ENCODE assay signal across 8 mouse cellular contexts in the genomic region with DNA sequence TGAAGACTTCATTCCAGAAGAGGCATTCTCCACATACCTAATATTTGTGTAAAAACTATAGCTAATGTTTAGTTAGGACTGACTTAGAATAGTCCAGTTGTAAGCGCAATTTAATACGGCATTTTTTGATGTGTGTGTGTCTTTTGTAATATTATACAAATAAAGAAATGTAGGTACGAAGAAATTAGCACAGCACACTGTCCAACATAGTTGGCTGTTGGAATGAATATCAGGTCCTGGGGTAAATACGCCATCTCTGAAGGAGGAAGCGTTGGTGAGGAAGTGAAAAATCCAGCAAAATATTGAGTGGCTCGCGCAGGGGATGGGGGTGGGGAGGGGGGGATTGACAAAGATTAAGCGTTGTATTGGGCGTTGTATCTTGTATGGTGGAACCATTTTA. TPM values are rescaled to one million over a fixed set of nuclear protein-coding genes. Genes with fewer than 3 reads are reported as not detected.
DNase-seq lines count a peak whose midpoint lies in the region; ATAC-seq and TF ChIP-seq lines count a peak whose summit lies in the region.

No protein-coding gene starts in this region.

- no peak for TF ChIP-seq CTCF in E14TG2a.4 (conservative IDR thresholded peaks at IDR 0.05; ENCODE audit: low read length)

- peak overlapping the region; percentile 26; the same call in 1 of the 2 replicates for H3K9ac ChIP-seq in liver, embryonic 15.5 days

- WGBS in liver, embryonic 15.5 days (ENCODE audit: insufficient replicate concordance): 18% methylated on average over 9 of the region's 9 CpGs

- peaks cover 5% of the 10 kb centered on the region; the same call in 1 of the 2 replicates for H3K9me3 ChIP-seq in E14TG2a.4 (ENCODE audit: low read length)
- no peaks in the 10 kb centered on the region for H3K9me3 ChIP-seq in liver, embryonic 15.5 days (replicated peaks)

- peak overlapping the region; percentile 51; the same call in 1 of the 2 replicates for H3K27ac ChIP-seq in liver, embryonic 15.5 days (replicated peaks)

- peak; percentile 4 for ATAC-seq in CD4-positive, CD25-positive, alpha-beta regulatory T cell, adult 4 months
- peak; percentile 45 for ATAC-seq in granulocyte monocyte progenitor cell, adult 5-6 weeks (replicated peaks; ENCODE audit: poor library complexity, severe bottlenecking)
- ATAC-seq in liver, embryonic 15.5 days (ENCODE audit: insufficient read depth): no peak

- H3K4me3 ChIP-seq in E14TG2a.4 (replicated peaks; ENCODE audit: low read length): peak overlapping the region; percentile 68
- peak overlapping the region; percentile 93 for H3K4me3 ChIP-seq in liver, embryonic 15.5 days (replicated peaks)

- peaks cover 11% of the 10 kb centered on the region for H3K36me3 ChIP-seq in E14TG2a.4 (ENCODE audit: insufficient read depth, low read length)
- no peaks in the 10 kb centered on the region for H3K36me3 ChIP-seq in liver, embryonic 15.5 days (replicated peaks)

- no peak for DNase-seq in right cerebral cortex, postnatal 4 days
- DNase-seq in spleen, adult 12 weeks (ENCODE audit: low spot score): no peak
- no peak for DNase-seq in cerebellum, adult 11 months
- DNase-seq in T-cell, adult 2 months (ENCODE audit: low spot score): no peak

- H3K4me2 ChIP-seq in liver, embryonic 15.5 days: peak overlapping the region; percentile 80

- H3K27me3 ChIP-seq in E14TG2a.4 (ENCODE audit: insufficient read depth, low read length): 0 out of 2 replicates have a peak, but pooled peaks cover 2% of the 10 kb centered on the region
- no peaks in the 10 kb centered on the region for H3K27me3 ChIP-seq in liver, embryonic 15.5 days

- H3K4me1 ChIP-seq in E14TG2a.4 (replicated peaks; ENCODE audit: low read depth, low read length): peaks cover 42% of the 10 kb centered on the region
- H3K4me1 ChIP-seq in liver, embryonic 15.5 days (replicated peaks): peaks cover 22% of the 10 kb centered on the region

RNA-seq across cellular contexts. Expression of gene Atxn3, which starts 0.5 kb away (rescaled TPM):
- 10 to 100 TPM; 17.7 to 18.8 TPM for polyA plus RNA-seq in CD4-positive, CD25-positive, alpha-beta regulatory T cell, adult 4 months (2017; shearing (Covaris generic))
- 28.8 and 31.3 TPM in 2 replicates for total RNA-seq in granulocyte monocyte progenitor cell, adult 5-6 weeks (2014; fragmentation: Nextera tagmentation)
- total RNA-seq in granulocyte monocyte progenitor cell, adult 5-6 weeks (2017): 56.4 and 74.5 TPM in 2 replicates
- 7.6 and 10.5 TPM in 2 replicates for polyA plus RNA-seq in liver, embryonic 15.5 days (2015; fragmentation: Nextera tagmentation; extraction: Ambion mirVana)

RNA-seq across cellular contexts. Expression of gene Cpsf2, which starts 17.2 kb away (rescaled TPM):
- polyA plus RNA-seq in CD4-positive, CD25-positive, alpha-beta regulatory T cell, adult 4 months (2017; shearing (Covaris generic)): 10 to 100 TPM; 16.2 to 19.4 TPM
- total RNA-seq in granulocyte monocyte progenitor cell, adult 5-6 weeks (2014; fragmentation: Nextera tagmentation): 21.9 and 24.9 TPM in 2 replicates
- 55.8 and 57.1 TPM in 2 replicates for total RNA-seq in granulocyte monocyte progenitor cell, adult 5-6 weeks (2017)
- polyA plus RNA-seq in liver, embryonic 15.5 days (2015; fragmentation: Nextera tagmentation; extraction: Ambion mirVana): 14.8 and 16.5 TPM in 2 replicates

RNA-seq across cellular contexts. Expression of gene Trip11, which starts 45.5 kb away (rescaled TPM):
- polyA plus RNA-seq in CD4-positive, CD25-positive, alpha-beta regulatory T cell, adult 4 months (2017; shearing (Covaris generic)): 10 to 100 TPM; 66.1 to 85.4 TPM
- 21.3 and 24.3 TPM in 2 replicates for total RNA-seq in granulocyte monocyte progenitor cell, adult 5-6 weeks (2014; fragmentation: Nextera tagmentation)
- total RNA-seq in granulocyte monocyte progenitor cell, adult 5-6 weeks (2017): 38.2 and 47.5 TPM in 2 replicates
- 8.5 and 9.3 TPM in 2 replicates for polyA plus RNA-seq in liver, embryonic 15.5 days (2015; fragmentation: Nextera tagmentation; extraction: Ambion mirVana)
